Mouse (Mus musculus) adrenal gland, adult 8-10 months (tissue): ENCODE data around the gene Cxcr5. TPM values are rescaled to one million over a fixed set of nuclear protein-coding genes. Genes with fewer than 3 reads are reported as not detected.

Source experiments
- DNase-seq: peaks from one replicate; pipeline ENCODE4 v3.0.0; 2022
- total RNA-seq, 4 experiments: library from RNA; stranded (reverse); gene quantifications; 2 replicates each; pipeline ENCODE4 v1.2.4; 2022

Gene Cxcr5
- total RNA-seq, 4 experiments from 2014 or later, result 0.13 to 0.32 (median 0.18) TPM

- DNase-seq, result no peak
Observed at GRCm38 (mm10) chr9:44477339-44478228, 84.1 kb downstream of the Cxcr5 start.

GRCm38 (mm10) chr9:44475936-44476335, 85.7 kb downstream of the Cxcr5 start:
- no peak for DNase-seq

DNA sequence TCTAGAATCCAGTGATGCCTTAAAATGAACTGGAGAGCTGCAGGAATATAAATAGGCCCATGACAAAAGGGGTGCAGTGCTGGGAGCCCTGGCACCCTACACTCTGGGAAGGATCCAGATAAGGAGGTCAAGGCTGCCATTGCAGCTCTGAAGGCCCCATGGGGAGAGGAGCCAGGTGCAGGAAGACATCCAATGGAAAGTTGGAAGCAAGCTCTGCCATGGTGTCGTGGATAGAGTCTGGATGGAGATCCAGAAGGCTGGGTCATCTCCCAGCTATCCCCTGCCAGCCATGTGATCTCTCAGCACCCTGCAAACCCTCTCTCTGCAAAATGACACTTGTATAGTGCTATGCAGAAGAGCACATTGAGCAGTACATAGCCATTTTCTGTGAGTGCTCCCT, 87.3 kb downstream of the Cxcr5 start:
- no peak for DNase-seq

- no peak for DNase-seq
Observed at GRCm38 (mm10) chr9:44473184-44473583, 88.5 kb downstream of the Cxcr5 start.

DNA sequence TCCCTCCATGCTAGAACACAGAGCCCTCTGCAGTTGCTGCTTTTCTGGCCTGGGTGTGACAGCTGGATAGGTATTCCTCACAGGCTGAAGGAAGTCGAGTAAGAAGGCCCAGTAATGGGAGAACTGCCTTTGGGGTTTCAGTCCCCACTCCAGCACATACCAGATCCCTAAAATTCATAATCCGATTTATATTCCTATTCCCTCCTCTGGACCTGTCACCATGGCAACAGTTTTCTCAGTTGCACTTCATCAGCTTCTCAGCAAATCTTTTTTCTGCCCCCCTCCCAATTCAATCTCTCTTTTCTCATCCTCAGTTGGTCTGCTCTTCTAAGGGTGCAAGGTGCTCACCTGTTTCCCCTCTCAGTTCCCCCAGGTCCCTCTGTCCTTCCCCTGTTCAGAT, 92.9 kb downstream of the Cxcr5 start:
- no peak for DNase-seq

GRCm38 (mm10) chr9:44468224-44468623, 93.5 kb downstream of the Cxcr5 start:
- DNase-seq, result no peak

DNA sequence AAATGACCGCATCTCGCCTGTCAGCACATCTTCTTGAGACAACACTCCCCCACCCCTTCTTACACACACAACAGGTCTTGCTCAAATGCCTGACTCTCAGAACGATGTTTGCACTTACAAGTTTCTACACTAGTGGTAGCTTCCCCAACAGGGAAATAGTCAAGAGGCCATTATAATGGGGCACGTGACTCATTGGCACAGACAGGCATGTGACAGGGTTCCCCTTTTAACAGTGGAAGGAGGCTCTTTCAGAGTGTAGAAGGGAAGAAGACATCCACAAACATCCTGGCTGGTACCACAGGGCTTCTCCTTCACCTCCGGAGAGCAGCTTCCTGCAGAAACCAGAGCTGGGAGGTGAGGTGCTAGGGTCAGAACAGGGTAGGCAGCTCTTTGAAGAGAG, 99.7 kb downstream of the Cxcr5 start:
- DNase-seq, result no peak

Other genes starting within 250 kb of the Cxcr5 start
- gene C2cd2l, start 241.6 kb downstream of the Cxcr5 start, total RNA-seq, result 10 to 100 TPM; 42.6 to 60.5 (median 49.9) TPM
- gene Dpagt1, start 235.9 kb downstream of the Cxcr5 start, total RNA-seq, result 10 to 100 TPM; 31.4 to 37.0 (median 34.8) TPM
- 10 to 100 TPM; 25.9 to 44.6 (median 31.7) TPM for gene H2afx, start 227.2 kb downstream of the Cxcr5 start, total RNA-seq
- 100 to 1,000 TPM in 2 of 4 experiments, 10 to 100 TPM in 2; 82.8 to 122 (median 96.8) TPM for gene Hmbs, start 217.6 kb downstream of the Cxcr5 start, total RNA-seq
- gene Vps11, start 200.2 kb downstream of the Cxcr5 start, total RNA-seq, result 10 to 100 TPM; 78.0 to 91.8 (median 85.8) TPM
- 100 to 1,000 TPM; 199 to 239 (median 228) TPM for gene Hyou1, start 182.4 kb downstream of the Cxcr5 start, total RNA-seq
- gene Slc37a4, start 165.0 kb downstream of the Cxcr5 start, total RNA-seq, result 10 to 100 TPM; 18.2 to 27.8 (median 23.5) TPM
- gene Rps25, start 154.7 kb downstream of the Cxcr5 start, total RNA-seq, result 1,000 to 10,000 TPM; 1,115 to 1,314 (median 1,244) TPM
- 100 to 1,000 TPM in 2 of 4 experiments, 10 to 100 TPM in 2; 86.0 to 116 (median 98.3) TPM for gene Trappc4, start 154.3 kb downstream of the Cxcr5 start, total RNA-seq
- gene Ccdc84, start 143.3 kb downstream of the Cxcr5 start, total RNA-seq, result 10 to 100 TPM; 14.9 to 29.6 (median 25.7) TPM
- not detected for gene Foxr1, start 120.7 kb downstream of the Cxcr5 start, total RNA-seq
- gene Upk2, start 106.9 kb downstream of the Cxcr5 start, total RNA-seq, result not detected
- 10 to 100 TPM; 48.9 to 76.1 (median 66.7) TPM for gene Bcl9l, start 79.1 kb downstream of the Cxcr5 start, total RNA-seq
- gene Ddx6, start 43.0 kb upstream of the Cxcr5 start, total RNA-seq, result 100 to 1,000 TPM; 142 to 160 (median 152) TPM
- not detected for gene Treh, start 111.4 kb upstream of the Cxcr5 start, total RNA-seq
- gene Phldb1, start 173.3 kb upstream of the Cxcr5 start, total RNA-seq, result 10 to 100 TPM; 31.7 to 64.7 (median 48.5) TPM
- gene Arcn1, start 206.0 kb upstream of the Cxcr5 start, total RNA-seq, result 100 to 1,000 TPM; 172 to 185 (median 176) TPM
- 100 to 1,000 TPM in 2 of 4 experiments, 10 to 100 TPM in 2; 77.7 to 116 (median 99.6) TPM for gene Ift46, start 206.0 kb upstream of the Cxcr5 start, total RNA-seq
- 10 to 100 TPM in 1 of 4 experiments, 1 to 10 TPM in 3; 8.7 to 15.3 (median 9.4) TPM for gene Tmem25, start 237.4 kb upstream of the Cxcr5 start, total RNA-seq
- gene Ttc36, start 241.2 kb upstream of the Cxcr5 start, total RNA-seq, result 1 to 10 TPM; 3.7 to 9.0 (median 5.5) TPM